Mouse (Mus musculus): Measurements from ENCODE around the gene Fgf22. TPM values are rescaled to one million over a fixed set of nuclear protein-coding genes. Genes with fewer than 3 reads are reported as not detected.

Fgf22 gene
- polyA plus RNA-seq, 1 experiment from 2014 or later: 0.38 TPM

GRCm38 (mm10) chr10:79780664-79781015, 25.8 kb downstream of the Fgf22 start:
- Histone ChIP-seq H3K27me3 (replicated peaks) (peaks cover 59% of the 10 kb centered on the region), H3K9me3 (replicated peaks) (no peaks in the 10 kb centered on the region), H3K4me2 (peak overlapping the region; percentile 83), H3K4me1 (replicated peaks) (peaks cover 35% of the 10 kb centered on the region), H3K9ac (no peak overlapping the region), H3K4me3 (peak overlapping the region; percentile 49), H3K36me3 (no peaks in the 10 kb centered on the region), H3K27ac (ENCODE audit: poor library complexity, severe bottlenecking) (no peak overlapping the region)
- peak; percentile 42; the same call in 1 of the 2 replicates for ATAC-seq (ENCODE audit: insufficient number of reproducible peaks, low FRiP score)
- WGBS: 3% methylated on average over 13 of the region's 13 CpGs

GRCm38 (mm10) chr10:79781139-79781538, 26.3 kb downstream of the Fgf22 start:
- no peak overlapping the region for H3K9ac ChIP-seq
- H3K4me1 ChIP-seq (replicated peaks): peaks cover 35% of the 10 kb centered on the region
- WGBS: 29% methylated on average over 21 of the region's 21 CpGs
- H3K27me3 ChIP-seq (replicated peaks): peaks cover 60% of the 10 kb centered on the region
- H3K36me3 ChIP-seq: no peaks in the 10 kb centered on the region
- H3K9me3 ChIP-seq (replicated peaks): no peaks in the 10 kb centered on the region
- H3K27ac ChIP-seq (ENCODE audit: poor library complexity, severe bottlenecking): no peak overlapping the region
- H3K4me3 ChIP-seq: peak overlapping the region; percentile 49; the same call in 1 of the 2 replicates
- ATAC-seq (ENCODE audit: insufficient number of reproducible peaks, low FRiP score): no peak
- peak overlapping the region; percentile 83 for H3K4me2 ChIP-seq

GRCm38 (mm10) chr10:79781956-79782355, 27.1 kb downstream of the Fgf22 start:
- peaks cover 58% of the 10 kb centered on the region for H3K27me3 ChIP-seq (replicated peaks)
- no peak overlapping the region for H3K4me2 ChIP-seq
- H3K4me1 ChIP-seq (replicated peaks): peaks cover 33% of the 10 kb centered on the region
- H3K9ac ChIP-seq: no peak overlapping the region
- no peak for ATAC-seq (ENCODE audit: insufficient number of reproducible peaks, low FRiP score)
- H3K9me3 ChIP-seq (replicated peaks): no peaks in the 10 kb centered on the region
- no peak overlapping the region for H3K27ac ChIP-seq (ENCODE audit: poor library complexity, severe bottlenecking)
- H3K4me3 ChIP-seq: no peak overlapping the region
- WGBS: 62% methylated on average over 5 of the region's 5 CpGs
- H3K36me3 ChIP-seq: no peaks in the 10 kb centered on the region

- Histone ChIP-seq H3K4me1 (replicated peaks) (peaks cover 22% of the 10 kb centered on the region), H3K27me3 (replicated peaks) (peaks cover 59% of the 10 kb centered on the region), H3K27ac (ENCODE audit: poor library complexity, severe bottlenecking) (no peak overlapping the region), H3K36me3 (no peaks in the 10 kb centered on the region), H3K9ac (no peak overlapping the region), H3K9me3 (replicated peaks) (no peaks in the 10 kb centered on the region), H3K4me2 (no peak overlapping the region), H3K4me3 (no peak overlapping the region)
- WGBS: 62% methylated on average over 7 of the region's 7 CpGs
- no peak for ATAC-seq (ENCODE audit: insufficient number of reproducible peaks, low FRiP score)
Observed at GRCm38 (mm10) chr10:79783050-79783449, 28.2 kb downstream of the Fgf22 start.

- Histone ChIP-seq H3K9ac (no peak overlapping the region), H3K27me3 (replicated peaks) (peaks cover 51% of the 10 kb centered on the region), H3K36me3 (no peaks in the 10 kb centered on the region), H3K27ac (ENCODE audit: poor library complexity, severe bottlenecking) (no peak overlapping the region), H3K4me2 (no peak overlapping the region), H3K4me1 (replicated peaks) (peaks cover 16% of the 10 kb centered on the region; the same call in 1 of the 2 replicates), H3K4me3 (no peak overlapping the region), H3K9me3 (replicated peaks) (no peaks in the 10 kb centered on the region)
- 40% methylated on average over 27 of the region's 27 CpGs for WGBS
- no peak for ATAC-seq (ENCODE audit: insufficient number of reproducible peaks, low FRiP score)
Observed at GRCm38 (mm10) chr10:79783920-79784800, 29.3 kb downstream of the Fgf22 start.

GRCm38 (mm10) chr10:79788386-79789158, 33.7 kb downstream of the Fgf22 start:
- Histone ChIP-seq H3K4me3 (no peak overlapping the region), H3K9ac (no peak overlapping the region), H3K36me3 (no peaks in the 10 kb centered on the region), H3K9me3 (replicated peaks) (no peaks in the 10 kb centered on the region), H3K27ac (ENCODE audit: poor library complexity, severe bottlenecking) (no peak overlapping the region), H3K27me3 (replicated peaks) (peaks cover 20% of the 10 kb centered on the region), H3K4me2 (no peak overlapping the region), H3K4me1 (replicated peaks) (0 out of 2 replicates have a peak, but pooled peaks cover 4% of the 10 kb centered on the region)
- 34% methylated on average over 7 of the region's 7 CpGs for WGBS
- ATAC-seq (ENCODE audit: insufficient number of reproducible peaks, low FRiP score): no peak

GRCm38 (mm10) chr10:79789581-79789980, 34.7 kb downstream of the Fgf22 start:
- no peak overlapping the region for H3K4me2 ChIP-seq
- peaks cover 14% of the 10 kb centered on the region for H3K27me3 ChIP-seq (replicated peaks)
- 56% methylated on average over 2 of the region's 2 CpGs for WGBS
- no peak overlapping the region for H3K27ac ChIP-seq (ENCODE audit: poor library complexity, severe bottlenecking)
- peaks cover 11% of the 10 kb centered on the region for H3K4me1 ChIP-seq (replicated peaks)
- no peaks in the 10 kb centered on the region for H3K36me3 ChIP-seq
- no peak overlapping the region for H3K4me3 ChIP-seq
- H3K9ac ChIP-seq: no peak overlapping the region
- H3K9me3 ChIP-seq (replicated peaks): no peaks in the 10 kb centered on the region
- ATAC-seq (ENCODE audit: insufficient number of reproducible peaks, low FRiP score): no peak

- ATAC-seq (ENCODE audit: insufficient number of reproducible peaks, low FRiP score): no peak
Observed at GRCm38 (mm10) chr10:79790861-79791260, 36.0 kb downstream of the Fgf22 start, which contains the start of gene Prss57. TSS of gene Prss57 (minus strand) at chr10:79790961.

GRCm38 (mm10) chr10:79792339-79793040, 37.6 kb downstream of the Fgf22 start:
- 76% methylated on average over 5 of the region's 5 CpGs for WGBS

More at GRCm38 (mm10) chr10:79790861-79791260, 36.0 kb downstream of the Fgf22 start, which contains the start of gene Prss57:
- Histone ChIP-seq H3K27me3 (replicated peaks) (0 out of 2 replicates have a peak, but pooled peaks cover 4% of the 10 kb centered on the region), H3K36me3 (0 out of 2 replicates have a peak, but pooled peaks cover 1% of the 10 kb centered on the region), H3K27ac (ENCODE audit: poor library complexity, severe bottlenecking) (no peak within 1 kb of the TSS), H3K4me1 (replicated peaks) (peaks cover 15% of the 10 kb centered on the region), H3K9me3 (replicated peaks) (no peaks in the 10 kb centered on the region), H3K4me3 (no peak within 1 kb of the TSS), H3K9ac (no peak within 1 kb of the TSS), H3K4me2 (no peak within 1 kb of the TSS)
- 77% methylated on average over 4 of the region's 4 CpGs for WGBS

GRCm38 (mm10) chr10:79793051-79793737, 38.3 kb downstream of the Fgf22 start, which contains the start of gene Palm:
TSS of gene Palm (plus strand) at chr10:79793572.
- ATAC-seq (ENCODE audit: insufficient number of reproducible peaks, low FRiP score): peak; percentile 68
- no peaks in the 10 kb centered on the region for H3K27me3 ChIP-seq (replicated peaks)
- peak within 1 kb of the TSS; percentile 96 for H3K9ac ChIP-seq
- peaks cover 24% of the 10 kb centered on the region for H3K4me1 ChIP-seq (replicated peaks)
- H3K4me3 ChIP-seq: peak within 1 kb of the TSS; percentile 94
- WGBS: 5% methylated on average over 51 of the region's 51 CpGs
- peak within 1 kb of the TSS; percentile 93 for H3K4me2 ChIP-seq
- H3K9me3 ChIP-seq (replicated peaks): no peaks in the 10 kb centered on the region
- 0 out of 2 replicates have a peak, but pooled peaks cover 2% of the 10 kb centered on the region for H3K36me3 ChIP-seq
- peak within 1 kb of the TSS; percentile 75 for H3K27ac ChIP-seq (ENCODE audit: poor library complexity, severe bottlenecking)

More at GRCm38 (mm10) chr10:79792339-79793040, 37.6 kb downstream of the Fgf22 start:
- Histone ChIP-seq H3K9me3 (replicated peaks) (no peaks in the 10 kb centered on the region), H3K4me1 (replicated peaks) (peaks cover 21% of the 10 kb centered on the region), H3K27me3 (replicated peaks) (no peaks in the 10 kb centered on the region), H3K9ac (no peak overlapping the region), H3K4me2 (no peak overlapping the region), H3K36me3 (0 out of 2 replicates have a peak, but pooled peaks cover 2% of the 10 kb centered on the region), H3K4me3 (no peak overlapping the region), H3K27ac (ENCODE audit: poor library complexity, severe bottlenecking) (no peak overlapping the region)
- no peak for ATAC-seq (ENCODE audit: insufficient number of reproducible peaks, low FRiP score)

Measured in heart, embryonic 12.5 days (tissue).